Mouse (Mus musculus) adrenal gland, postnatal 25 days (tissue): Measurements from ENCODE around the gene Acss1. TPM values are rescaled to one million over a fixed set of nuclear protein-coding genes. Genes with fewer than 3 reads are reported as not detected.
A peak's percentile ranks its signal among the peaks of the same experiment; 100 is the strongest.

ENCODE experiments used
- DNase-seq: peaks from one replicate; pipeline ENCODE4 v3.0.0; 2021; ENCODE audit warnings: mixed read lengths
- long read RNA-seq: library from polyadenylated mRNA; stranded (forward); transcript quantifications from one replicate; pipeline ENCODE4 v2.0.0, GENCODE M21; 2021
- total RNA-seq: library from RNA; stranded (reverse); gene quantifications from 2 replicates; pipeline ENCODE4 v1.2.3, GENCODE M21; 2021

Acss1 gene
- total RNA-seq = 17.3 and 23.4 TPM in 2 replicates
- long read RNA-seq, transcript Acss1-201 (14 exons, 3,618 nt) = major isoform, 34 of 53 reads
- long read RNA-seq, partial matches to known transcripts = 10 of 53 reads
- long read RNA-seq, other reads (novel, unspliced or antisense) = 9 of 53 reads

DNA sequence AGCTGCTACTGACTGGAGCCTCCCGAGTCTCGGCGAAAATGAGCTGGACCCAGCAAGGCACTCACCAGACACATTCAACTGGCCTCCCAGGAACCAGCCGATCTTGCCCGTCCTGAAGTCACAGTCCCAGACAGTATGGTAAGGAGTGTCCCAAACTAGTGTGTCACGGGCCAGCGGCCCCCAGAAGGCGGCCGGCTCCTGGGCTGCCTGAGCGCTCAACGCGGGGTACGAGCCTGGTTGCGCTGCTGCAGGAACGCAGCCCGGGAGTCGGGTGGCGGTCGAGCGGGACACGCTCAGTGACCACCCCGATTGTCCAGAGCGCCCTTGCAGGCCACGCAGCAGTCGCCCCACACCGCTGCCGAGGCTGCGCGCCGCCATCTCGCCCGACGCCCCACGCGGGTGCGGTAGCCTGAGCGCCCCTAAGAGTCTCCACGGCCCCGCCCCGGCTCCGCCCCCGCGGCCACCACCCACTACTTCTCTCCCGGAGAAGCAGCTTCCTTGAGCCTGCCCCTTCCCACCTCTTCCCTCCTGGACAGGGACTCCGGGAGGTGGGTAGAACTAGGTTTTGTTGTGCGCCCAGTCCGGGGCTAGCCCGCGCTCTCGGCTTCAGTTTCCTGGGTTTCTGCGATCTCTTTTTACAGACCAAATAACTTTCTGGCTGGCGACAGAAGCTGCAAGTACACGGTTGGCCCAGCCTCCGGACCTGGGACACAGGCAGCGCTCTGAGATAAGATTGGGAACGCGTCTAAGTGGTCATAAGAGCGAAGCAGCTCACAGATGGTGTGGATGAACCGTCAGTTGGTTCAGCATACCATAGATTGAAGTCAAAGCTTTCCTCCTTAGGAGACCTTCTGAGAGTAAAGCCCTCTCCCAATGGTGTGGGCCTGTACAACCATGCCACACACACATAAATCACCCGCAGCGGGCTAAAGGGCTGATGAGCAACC, at the start of gene Acss1:
Acss1 (minus strand) TSS at position 681 of the 947 bp plus-strand sequence.
- peak; percentile 80 for DNase-seq

DNA sequence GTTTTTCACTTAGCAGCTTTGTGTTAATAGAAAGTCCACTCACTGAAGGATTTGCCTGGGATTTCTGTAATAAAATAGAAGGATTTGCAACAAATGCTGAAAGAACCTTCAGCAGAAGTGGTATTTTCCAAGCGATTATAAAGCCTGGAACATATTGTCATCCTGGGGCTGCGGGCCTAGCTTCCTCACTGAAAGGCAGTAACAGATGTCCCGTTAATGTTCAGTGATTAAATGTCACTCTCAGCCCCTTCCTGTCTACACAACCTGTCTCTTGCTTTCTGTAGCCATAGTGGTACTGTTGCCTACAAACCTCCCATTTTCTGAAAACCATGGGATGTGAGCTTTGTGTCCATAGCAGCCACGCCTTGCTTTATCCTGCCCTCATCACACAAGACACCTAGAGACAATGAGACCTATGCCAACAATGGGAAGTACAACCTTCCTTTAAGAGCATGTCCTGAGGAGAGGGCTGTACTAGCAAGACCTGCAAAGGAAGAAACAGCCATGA, 43.9 kb upstream of the Acss1 start:
- DNase-seq = no peak

DNA sequence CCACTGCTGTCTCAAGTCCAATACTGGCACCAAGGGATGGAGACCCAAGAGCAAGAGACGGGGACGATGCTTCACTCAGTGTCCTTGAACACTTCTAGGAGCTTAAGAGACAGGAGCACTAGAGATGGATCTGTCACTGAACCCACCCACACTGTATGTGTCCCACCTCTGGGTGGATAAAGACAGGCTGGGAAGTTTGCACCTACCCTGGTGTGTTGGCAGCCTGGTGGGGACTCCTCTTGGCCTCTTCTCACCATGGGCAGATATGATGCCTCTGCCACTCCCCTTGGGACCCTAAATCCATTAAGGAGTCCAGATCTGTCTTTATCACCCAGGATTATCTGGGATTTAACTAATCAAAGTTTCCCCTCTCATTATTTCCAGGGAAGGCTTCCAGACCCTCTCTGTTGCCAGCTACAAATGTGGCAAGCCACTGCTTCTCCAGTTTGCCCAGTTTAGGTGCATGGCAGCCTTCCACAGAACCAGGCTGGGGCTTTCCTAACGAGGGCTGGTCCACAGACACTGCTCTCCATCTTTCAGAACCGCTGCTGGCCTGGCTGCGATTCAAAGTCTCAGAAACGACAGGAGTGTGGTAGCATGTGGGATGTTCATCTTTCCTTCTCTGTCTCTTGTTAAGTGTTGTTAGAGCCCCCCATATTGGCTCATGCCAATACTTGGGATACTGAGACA, 23.3 kb upstream of the Acss1 start:
- DNase-seq = no peak

DNA sequence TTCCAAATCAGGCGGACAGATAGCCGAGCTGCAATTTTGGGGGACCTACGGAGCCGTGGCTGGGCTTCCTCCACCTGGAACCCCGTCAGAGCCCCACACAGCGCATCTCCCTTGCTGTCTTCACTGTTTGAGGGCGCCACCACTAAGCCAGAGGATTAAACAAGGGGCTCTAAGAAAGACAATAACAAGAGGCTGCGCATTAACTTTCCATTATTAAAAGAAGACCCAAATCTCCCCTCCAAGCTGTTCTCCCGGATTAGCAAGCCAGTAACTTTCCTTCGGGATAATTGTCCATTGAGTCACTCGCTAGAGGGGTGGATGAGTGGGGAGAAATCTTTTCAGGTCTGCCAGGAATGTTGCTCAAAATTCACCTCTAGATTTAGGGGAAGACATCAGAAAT, 21.9 kb upstream of the Acss1 start:
- no peak for DNase-seq

DNA sequence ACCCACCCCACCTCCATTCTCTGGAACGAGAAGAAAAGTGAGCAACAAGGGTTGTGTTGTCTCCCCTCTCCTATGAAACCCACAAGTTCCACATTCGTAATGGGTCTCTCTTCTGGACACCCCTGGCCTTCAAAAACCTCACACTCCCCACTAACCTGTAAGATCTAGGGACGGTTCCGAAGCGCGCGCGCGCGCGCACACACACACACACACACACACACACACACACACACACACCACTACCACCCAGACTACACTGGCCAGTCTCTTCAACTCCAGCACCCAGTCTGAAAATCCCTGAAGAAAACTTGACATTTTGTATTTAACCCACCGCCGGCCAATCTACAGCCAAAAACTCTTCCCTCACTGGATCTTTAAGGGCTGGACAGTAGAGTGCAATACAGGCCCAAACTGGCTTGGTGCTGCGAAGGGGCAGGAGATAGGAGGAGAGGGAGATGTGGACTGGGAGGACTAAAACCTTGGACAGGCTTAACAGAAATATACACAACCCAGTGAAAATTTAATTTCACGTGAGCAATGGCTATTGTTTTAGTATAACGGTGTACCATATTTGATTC, 21.0 kb upstream of the Acss1 start, which contains the start of gene Vsx1:
Vsx1 (minus strand) TSS at position 138 of the 578 bp plus-strand sequence.
- no peak for DNase-seq

DNA sequence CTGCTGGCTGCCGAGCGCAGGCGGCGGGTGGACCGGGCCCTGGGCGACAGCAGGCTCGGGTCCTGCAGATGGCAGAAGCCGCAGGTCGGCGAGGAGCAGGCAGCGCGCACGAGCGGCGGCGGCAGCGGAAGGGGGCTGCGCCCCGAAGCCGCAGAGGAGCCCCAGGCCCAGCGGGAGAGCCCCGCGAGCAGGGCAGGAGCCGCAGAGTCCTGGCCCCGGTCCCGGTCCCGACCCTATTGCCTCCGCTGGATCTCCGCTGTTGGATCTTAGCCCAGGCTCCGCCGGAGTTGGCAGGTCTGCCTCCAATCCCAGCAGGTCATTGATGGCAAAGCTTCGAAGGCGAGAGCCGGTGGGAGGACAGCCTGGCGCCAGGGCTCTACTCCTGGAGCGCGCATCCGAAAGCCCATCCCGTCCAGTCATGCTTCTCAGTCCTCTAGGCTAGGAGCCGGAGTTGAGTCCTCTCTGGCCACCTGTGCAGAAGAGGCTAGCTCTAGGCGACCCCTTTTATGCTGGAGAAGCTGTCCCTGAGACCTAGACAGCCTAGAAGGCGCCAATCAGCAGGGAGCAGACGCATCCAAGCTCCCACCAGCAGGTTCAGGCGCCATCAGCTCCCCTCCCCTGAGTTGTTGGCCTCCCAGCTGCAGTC, 20.4 kb upstream of the Acss1 start:
- DNase-seq = peak; percentile 60

DNA sequence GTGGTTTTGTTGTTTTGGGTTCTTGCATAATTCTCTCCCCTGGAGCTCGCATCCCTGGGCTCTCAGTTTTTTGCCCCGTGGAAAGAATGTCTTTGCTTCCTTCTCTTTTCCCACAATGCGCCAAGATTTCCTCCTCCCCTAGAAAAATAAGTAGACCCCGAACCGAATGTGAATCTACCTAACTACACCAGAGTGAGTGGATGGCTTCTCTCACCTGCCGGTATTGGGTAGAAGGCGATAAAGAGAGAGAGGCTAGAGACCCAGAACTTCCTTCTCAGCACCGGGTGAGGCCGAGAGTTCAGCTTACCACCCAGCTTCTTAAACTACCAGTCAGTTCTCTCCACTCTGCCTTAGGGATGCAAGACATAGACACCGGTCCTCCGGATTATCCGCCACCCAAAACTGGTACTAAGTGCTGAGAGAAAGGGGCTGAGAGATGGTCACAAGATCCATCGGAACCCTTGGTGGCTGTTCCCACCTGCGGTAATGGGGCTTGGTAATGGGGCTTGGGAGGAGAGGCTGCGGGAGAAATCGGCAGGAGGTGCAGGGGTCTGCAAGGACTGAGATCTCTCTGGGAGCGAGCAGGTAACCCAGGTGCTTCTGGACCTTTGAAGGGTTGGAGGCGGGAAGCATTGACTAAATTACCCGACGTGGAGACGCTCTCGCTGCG, 19.7 kb upstream of the Acss1 start:
- no peak for DNase-seq

DNA sequence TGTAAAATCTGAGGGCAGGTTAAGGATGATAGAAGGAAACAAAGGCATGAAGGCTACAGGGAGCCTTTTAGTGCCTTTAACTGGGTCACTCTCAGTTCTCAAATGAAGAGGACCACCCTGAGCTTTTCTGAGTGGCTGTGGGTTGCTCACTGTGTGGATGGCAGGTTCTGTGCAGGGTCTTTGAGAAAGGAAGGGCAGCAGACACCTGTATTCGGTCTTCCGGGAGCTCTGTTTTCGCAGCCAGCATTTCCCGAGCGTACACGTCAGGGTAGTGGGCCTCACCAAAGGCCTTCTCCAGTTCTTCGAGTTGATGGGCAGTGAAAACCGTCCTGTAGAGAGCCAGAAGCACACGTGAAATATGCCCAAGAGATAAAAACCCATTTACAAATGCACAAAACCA, 17.1 kb upstream of the Acss1 start:
- DNase-seq = no peak

DNA sequence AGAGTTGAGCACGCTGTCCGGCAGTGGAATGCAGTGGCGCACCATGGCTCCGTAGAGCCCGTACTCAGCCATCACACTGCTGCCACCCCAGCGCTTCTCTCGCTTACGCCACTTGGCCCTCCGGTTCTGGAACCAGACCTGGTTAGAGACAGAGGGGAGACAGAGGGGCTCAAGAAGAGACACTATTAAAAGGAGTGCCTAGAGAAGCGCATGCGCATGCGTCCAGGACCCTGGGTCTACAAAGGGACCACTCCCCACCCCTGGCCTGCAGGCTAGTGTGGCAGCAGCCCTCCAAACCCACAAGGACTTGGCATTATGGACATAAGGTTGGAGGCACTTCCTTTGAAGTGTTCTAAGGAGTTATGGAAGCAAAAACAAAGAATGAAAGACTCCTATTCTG, 16.2 kb upstream of the Acss1 start:
- DNase-seq = no peak

DNA sequence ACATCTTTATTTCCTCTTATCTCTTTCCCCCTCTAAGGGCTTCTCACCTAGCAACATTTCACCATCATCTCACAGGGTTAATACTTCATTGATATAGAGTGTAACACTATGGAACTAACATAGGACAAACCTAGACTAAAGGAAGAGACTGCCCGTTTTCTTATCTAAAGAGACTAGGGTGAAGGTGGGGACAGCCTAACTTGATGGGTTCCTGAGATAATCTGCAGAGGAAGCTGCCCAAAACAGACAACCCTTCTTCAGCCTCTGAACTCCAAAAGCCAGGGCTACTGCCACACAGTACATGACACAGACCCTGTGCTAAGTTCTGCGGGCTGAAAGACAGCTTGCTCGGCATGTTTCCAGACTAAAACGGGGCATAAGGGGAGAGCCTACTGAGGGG, 13.3 kb upstream of the Acss1 start:
- DNase-seq = no peak

DNA sequence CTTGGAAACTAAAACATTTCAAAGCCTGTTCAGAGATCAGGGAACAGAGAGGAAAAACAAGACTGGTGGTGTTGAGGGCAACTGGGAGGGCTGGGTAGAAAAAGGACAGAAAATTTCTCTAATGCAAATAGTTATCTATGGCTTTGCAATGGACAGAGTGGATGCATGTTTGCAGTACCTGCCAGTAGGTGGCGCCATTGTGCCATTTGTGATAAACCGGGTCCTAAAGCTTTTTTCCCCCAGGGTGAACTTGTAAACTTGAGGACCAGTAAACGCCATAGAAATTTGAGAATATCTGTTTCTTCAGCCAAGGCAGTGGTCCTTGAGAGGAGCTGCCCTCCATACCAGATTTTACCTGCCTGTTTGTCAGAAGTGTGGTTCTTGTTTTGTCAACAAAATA, 10.1 kb upstream of the Acss1 start:
- DNase-seq = peak; percentile 79

DNA sequence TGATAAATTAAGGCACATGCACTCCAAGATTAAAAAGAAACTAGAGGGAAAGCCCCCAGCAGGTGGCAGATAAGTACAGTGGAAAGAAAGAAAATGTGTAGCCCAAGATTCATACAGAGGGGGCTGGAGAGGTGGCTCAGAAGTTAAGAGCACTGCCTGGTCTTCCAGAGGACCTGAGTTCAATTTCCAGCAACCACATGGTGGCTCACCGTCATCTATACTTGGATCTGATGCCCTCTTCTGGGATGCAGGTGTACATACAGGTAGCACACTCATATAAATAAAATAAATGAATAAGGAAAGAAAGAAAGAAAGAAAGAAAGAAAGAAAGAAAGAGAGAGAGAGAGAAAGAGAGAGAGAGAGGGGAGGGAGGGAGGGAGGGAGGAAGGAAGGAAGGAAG, 7.2 kb upstream of the Acss1 start:
- DNase-seq = no peak

DNA sequence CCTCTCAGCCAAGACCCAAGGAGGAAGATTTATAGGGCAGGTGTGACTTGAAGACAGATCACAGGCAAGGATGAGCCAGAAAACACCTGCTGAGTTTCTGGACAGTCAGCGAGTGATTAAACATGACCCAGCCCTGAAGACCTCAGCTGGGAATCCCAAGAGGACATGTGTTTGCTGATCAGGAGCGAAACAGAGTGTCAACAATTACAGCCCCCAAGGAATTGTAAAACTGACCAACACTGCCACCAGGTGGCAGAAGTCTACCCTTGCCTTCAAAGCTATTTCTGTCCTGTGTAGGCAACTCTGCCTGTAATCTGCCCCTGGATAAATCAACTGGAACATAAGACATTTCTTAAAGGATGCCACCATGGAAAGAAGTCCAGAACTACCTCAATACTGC, 6.6 kb upstream of the Acss1 start:
- DNase-seq = peak; percentile 55

DNA sequence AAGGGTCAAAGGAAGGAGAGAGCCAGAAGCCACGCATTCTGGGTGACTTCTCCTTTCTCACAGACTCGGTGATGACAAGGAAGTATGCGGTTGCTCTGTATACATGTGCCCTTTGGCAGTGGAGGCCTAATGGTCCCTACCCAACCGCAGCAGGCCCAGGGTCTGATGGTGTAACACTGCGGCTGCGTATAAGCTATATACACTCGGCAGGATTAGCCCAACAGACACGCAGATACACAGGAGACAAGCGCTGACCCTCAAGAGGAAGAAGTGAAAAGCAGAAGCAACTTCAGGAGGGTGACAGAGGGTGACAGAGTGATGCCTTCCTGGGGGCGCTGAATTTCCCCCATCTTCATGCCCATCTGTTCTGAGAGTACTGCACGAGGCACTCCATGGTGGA, 5.6 kb upstream of the Acss1 start:
- no peak for DNase-seq

DNA sequence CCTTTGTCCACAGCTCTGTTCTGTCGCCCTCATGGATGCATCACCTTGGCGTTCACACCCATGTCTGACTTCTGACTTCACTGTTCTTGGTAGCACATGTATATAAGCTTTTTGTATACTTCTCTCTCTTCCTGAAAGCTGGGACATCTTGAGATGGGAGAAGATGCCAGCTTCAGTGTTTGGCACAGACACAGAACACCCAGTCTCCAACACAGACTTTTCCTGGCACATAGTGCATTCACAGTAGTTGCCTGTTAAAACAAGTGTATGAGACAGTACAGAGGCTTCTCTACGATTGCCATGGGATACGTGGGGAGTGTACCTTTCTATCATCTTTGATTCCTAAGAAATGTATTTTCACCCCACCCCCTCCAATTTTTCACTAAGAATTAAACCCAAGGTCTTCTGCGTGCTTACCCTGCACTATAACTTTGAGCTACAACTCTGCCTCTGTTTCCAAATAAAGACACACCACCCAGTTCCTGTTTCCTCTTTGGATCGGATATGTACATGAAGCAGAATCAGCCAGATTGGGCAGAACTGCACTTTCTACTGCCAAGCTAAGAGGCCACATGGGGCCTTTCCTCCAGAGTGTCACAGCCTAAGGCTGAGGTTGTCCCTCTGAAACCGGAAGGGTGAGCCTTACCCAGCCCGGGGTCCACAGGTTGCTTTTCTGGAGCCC, 3.5 kb upstream of the Acss1 start:
- no peak for DNase-seq

DNA sequence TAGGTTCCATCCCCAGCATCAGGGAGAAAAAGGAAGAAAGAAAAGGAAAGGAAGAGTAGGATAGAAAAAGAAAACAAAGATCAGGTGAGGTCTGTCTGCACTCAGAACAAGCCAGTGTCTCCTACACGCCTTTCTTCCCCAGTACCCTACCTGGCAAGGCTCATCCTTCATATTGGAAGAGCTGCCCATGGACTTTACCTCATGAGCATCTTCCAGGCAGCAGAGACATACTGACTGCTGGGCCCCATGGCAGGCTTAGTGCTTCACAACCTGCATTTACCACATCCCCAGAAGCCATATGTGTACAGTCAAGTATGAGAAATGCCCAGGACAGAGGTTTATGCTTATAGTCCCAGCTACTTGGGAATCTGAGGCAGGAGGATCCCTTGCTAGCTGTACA, 2.6 kb upstream of the Acss1 start:
- DNase-seq = no peak

DNA sequence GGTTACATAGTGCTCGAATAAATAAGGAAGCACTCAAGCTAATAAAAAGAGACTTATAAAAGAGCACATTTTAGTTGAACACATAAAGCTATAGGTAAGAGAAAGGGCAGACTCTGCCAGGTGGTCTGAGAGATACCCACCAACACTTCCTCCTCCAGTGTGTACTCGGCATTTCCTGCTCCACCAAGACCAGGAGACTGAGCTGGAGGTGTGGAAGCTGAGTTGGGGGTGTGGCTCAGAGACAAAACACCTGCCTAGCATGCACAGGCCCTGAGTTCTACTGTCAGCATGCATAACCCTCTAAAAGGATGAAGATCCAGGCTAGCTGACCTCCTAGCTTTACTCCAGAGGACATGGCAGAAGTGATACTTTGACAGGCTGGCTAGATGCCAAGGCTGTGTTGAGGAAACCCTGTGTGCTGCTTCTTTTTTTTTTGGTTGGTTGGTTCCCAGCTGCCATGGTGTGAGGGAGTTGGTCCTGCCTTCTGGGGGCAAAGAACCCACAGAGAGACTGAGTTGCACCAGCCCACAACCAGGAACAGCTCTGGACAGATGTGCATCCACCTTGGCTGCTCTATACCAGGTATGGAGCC, 1.2 kb upstream of the Acss1 start:
- no peak for DNase-seq

DNA sequence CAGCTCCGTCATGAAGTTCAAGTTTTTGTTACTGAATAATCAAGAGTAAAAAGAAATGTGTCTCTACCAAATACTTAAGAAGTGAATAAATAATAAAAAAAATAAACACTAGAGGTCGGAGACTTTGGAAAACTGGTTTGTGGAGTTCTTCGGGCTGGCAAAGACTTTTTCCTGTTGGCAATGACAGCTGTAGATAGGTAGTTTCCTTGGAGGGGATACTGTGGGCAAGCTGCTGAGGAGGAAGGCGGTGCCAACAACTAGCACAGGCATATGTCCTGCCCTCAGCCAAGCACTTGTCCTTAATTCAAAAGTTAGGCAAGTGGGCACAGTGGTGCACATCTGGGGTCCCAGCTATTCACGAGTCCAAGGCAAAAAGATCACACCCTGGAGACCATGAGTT, 656 bp upstream of the Acss1 start:
- DNase-seq = no peak

DNA sequence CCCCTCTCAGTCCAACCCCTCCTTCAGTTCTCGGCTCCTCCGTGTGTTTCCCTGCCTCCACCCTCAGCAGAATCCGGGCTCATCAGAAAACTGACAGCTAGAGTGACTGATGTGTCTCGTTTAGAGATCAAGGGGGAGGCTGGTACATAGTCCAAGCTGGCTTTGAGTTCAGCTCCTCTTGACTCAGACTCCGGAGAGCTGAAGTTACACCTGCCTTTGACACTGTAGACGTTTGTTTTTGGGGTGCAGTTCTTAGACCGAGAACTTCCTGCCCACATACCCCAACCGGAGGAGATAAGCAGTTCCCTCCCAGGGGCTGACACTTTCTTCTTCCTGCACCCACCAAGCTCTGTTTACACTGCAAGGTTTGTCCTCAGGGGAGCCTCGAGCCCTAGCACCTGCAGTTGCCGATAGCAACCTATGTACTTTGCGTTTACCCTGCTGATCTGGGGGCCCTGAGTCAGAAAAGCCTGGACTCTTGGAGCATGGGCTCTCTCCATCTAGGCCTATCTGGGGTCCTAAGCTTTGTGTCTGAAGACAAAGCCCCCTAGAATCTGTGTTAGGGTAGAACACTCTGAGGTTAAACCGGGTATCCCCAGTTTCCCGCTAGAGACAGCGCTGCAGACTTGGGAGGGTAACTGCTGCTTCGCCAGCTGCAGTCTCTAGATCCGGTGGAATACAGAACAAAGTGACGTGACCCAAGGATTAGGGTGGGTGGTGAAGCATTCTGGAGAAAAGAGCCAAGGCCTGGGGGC, 1.1 kb downstream of the Acss1 start:
- no peak for DNase-seq

DNA sequence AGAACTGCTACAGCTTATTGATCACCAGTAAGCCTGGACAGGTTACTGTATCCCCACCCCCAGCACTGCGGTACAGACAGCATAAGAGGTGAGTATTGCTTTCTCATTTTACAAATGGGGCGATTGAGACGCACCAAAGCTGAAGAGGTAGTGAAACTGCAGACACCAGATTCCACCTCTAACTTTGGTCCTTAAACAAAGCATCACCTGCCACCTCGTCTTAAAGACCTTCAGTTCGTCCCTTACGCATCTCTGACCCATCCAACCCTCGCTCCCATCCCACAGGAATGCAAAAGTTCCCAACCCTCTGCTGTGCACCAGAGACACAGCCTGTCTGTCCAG, 1.6 kb downstream of the Acss1 start:
- DNase-seq = no peak
